In the genomic region with DNA sequence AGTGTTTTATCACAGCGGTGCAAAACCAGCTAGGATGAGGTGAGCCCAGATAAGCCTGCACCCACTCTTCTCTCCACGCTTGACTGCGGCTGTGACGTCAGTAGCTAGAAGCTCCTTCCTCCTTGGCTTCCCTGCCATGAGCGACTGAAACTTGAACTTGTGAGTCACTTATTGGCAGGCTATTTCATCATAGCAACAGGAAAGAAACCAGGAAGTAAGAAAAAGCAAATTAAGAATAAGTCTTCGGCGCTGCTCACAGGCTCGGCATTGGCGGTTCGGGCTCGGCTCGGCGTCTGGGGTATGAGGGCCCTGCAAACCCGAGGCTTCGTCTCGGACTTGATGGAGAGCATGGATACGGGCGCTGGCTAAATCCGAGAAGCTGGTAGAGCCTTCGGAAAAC, we compare ENCODE assay signal across 17 mouse cellular contexts.
DNase-seq lines count a peak whose midpoint lies in the region; ATAC-seq and TF ChIP-seq lines count a peak whose summit lies in the region.
"Had no signal": no experiment of that assay in that cellular context is flagged by ENCODE, and none has a peak within 500 bp of the region (broad histone marks: within the 10 kb centered on the region; RNA-seq: fewer than 3 reads in every experiment).

No protein-coding gene starts in this region.

- TF ChIP-seq RAD21 in CH12.LX (IDR thresholded peaks at IDR 0.05; ENCODE audit: low read depth, low read length) = no peak

- no peaks in the 10 kb centered on the region for H3K9me3 ChIP-seq in CH12.LX (replicated peaks; ENCODE audit: low read length)
- H3K9me3 ChIP-seq: heart, embryonic 10.5 days; neural tube, embryonic 12.5 days had no signal

- ATAC-seq in common myeloid progenitor, adult 5-6 weeks (replicated peaks; ENCODE audit: low read depth, poor library complexity, severe bottlenecking) = peak; percentile 40
- ATAC-seq in neutrophil, adult 5-6 weeks (ENCODE audit: extremely low read depth, insufficient number of reproducible peaks, low FRiP score, poor library complexity, severe bottlenecking) = 0 out of 2 replicates have a peak, but pooled peaks have one; percentile 2
- ATAC-seq: forebrain, embryonic 16.5 days had no signal

- peaks cover 34 to 48% of the 10 kb centered on the region in 2 experiments for H3K4me1 ChIP-seq in CH12.LX (ENCODE audit: control insufficient read depth in 1 of 2, insufficient read depth in 2 of 2)
- H3K4me1 ChIP-seq: heart, embryonic 10.5 days had no signal

- H3K27ac ChIP-seq in left cerebral cortex, adult 2 months = peak overlapping the region; percentile 70
- peak overlapping the region; percentile 97 for H3K27ac ChIP-seq in CH12.LX (ENCODE audit: insufficient read depth, low read depth)
- H3K27ac ChIP-seq: heart, embryonic 10.5 days; kidney, postnatal 0 days; neural tube, embryonic 12.5 days had no signal

- TF ChIP-seq CTCF in left cerebral cortex, adult 2 months (IDR thresholded peaks at IDR 0.05) = no peak
- TF ChIP-seq CTCF in CH12.LX (conservative IDR thresholded peaks at IDR 0.05 in 1 of 2, IDR thresholded peaks at IDR 0.05 in 1 of 2; ENCODE audit: low read depth in 2 of 2, low read length in 2 of 2) = no peak

- H3K36me3 ChIP-seq in CH12.LX (replicated peaks in 1 of 2; ENCODE audit: control insufficient read depth in 1 of 2, insufficient read depth in 1 of 2, low read length in 1 of 2) = no peaks in the 10 kb centered on the region
- H3K36me3 ChIP-seq: heart, embryonic 10.5 days; neural tube, embryonic 12.5 days had no signal

- H3K9ac ChIP-seq in CH12.LX (ENCODE audit: insufficient read depth, low read depth) = peak overlapping the region; percentile 88
- H3K9ac ChIP-seq: neural tube, embryonic 12.5 days had no signal

- peak; percentile 73 for TF ChIP-seq EP300 in CH12.LX (IDR thresholded peaks at IDR 0.05; ENCODE audit: low read length)

- dilution Hi-C loops in CH12.LX (cut with MboI; ENCODE audit: extremely low pct_ligation_motif_present, extremely low pct_unique_long_range_greater_than_20kb, low sequenced_read_pairs) = no loop called here

- in situ Hi-C loops in CH12.LX (cut with MboI; ENCODE audit: low pct_ligation_motif_present, low pct_unique_long_range_greater_than_20kb, low sequenced_read_pairs) = loop anchor here (10.0 to 25.0 kb wide), 2 partner anchors 62 to 335 kb away; partner anchors contain the start of gene Wdr60

- peak overlapping the region; percentile 53; the same call in 1 of the 2 replicates for H3K4me2 ChIP-seq in CH12.LX (ENCODE audit: insufficient read depth, low read depth, poor library complexity, severe bottlenecking)
- H3K4me2 ChIP-seq: neural tube, embryonic 12.5 days had no signal

- intact Hi-C loops in left cerebral cortex, adult 2 months (cut with DNase I) = loop anchor here (5.0 kb wide), 1 partner anchor 110 kb away; the partner anchor contains the start of gene Ptprn2

- H3K4me3 ChIP-seq in left cerebral cortex, adult 2 months = no peak overlapping the region
- peak overlapping the region; percentile 36 to 51 (median 50) for H3K4me3 ChIP-seq in CH12.LX (replicated peaks in 1 of 3; ENCODE audit: low read depth in 2 of 3, low read length in 2 of 3, poor library complexity in 1 of 3)
- H3K4me3 ChIP-seq: heart, embryonic 10.5 days; neural tube, embryonic 12.5 days had no signal

- no peaks in the 10 kb centered on the region for H3K79me2 ChIP-seq in CH12.LX (replicated peaks; ENCODE audit: control insufficient read depth, extremely low read depth, insufficient read depth, poor library complexity, severe bottlenecking)

- TF ChIP-seq POLR2A in CH12.LX (IDR thresholded peaks at IDR 0.05; ENCODE audit: low read depth, low read length) = peak; percentile 66

- DNase-seq in left cerebral cortex, adult 2 months (ENCODE audit: extremely low spot score in 1 of 2, low spot score in 2 of 2) = no peak
- DNase-seq in left cerebral cortex, adult 9 months (ENCODE audit: low spot score in 2 of 2) = no peak
- DNase-seq in CH12.LX (ENCODE audit: extremely low read depth) (peak; percentile 90), MN1 (ENCODE audit: low spot score) (no peak)
- DNase-seq in cerebellum, adult 11-12 months = no peak
- DNase-seq: adrenal gland, postnatal 25 days; cerebellum, adult 9-10 months; gastrocnemius, postnatal 36 days; kidney, adult 11 months; lung, postnatal 14 days; right cerebral cortex, postnatal 14 days had no signal

- H3K27me3 ChIP-seq in CH12.LX (replicated peaks) = no peaks in the 10 kb centered on the region
- H3K27me3 ChIP-seq: neural tube, embryonic 12.5 days had no signal

TF ChIP-seq in CH12.LX, 34 proteins besides CTCF, POLR2A, EP300 and RAD21:
- no peak for TF ChIP-seq RCOR1 (conservative IDR thresholded peaks at IDR 0.05; ENCODE audit: low read depth, low read length)
- no peak for TF ChIP-seq NRF1 (IDR thresholded peaks at IDR 0.05; ENCODE audit: low read depth, low read length)
- peak; percentile 76; the same call in 1 of the 2 replicates for TF ChIP-seq TBP (conservative IDR thresholded peaks at IDR 0.05; ENCODE audit: low read depth, low read length)
- peak; percentile 82 for TF ChIP-seq IRF4 (IDR thresholded peaks at IDR 0.05; ENCODE audit: low read depth, low read length)
- no peak for TF ChIP-seq POLR2AphosphoS2 (IDR thresholded peaks at IDR 0.05; ENCODE audit: low read depth, low read length)
- TF ChIP-seq ZKSCAN1 (IDR thresholded peaks at IDR 0.05; ENCODE audit: borderline replicate concordance, low read depth, low read length) = no peak
- peak; percentile 53 for TF ChIP-seq BHLHE40 (IDR thresholded peaks at IDR 0.05; ENCODE audit: low read depth, low read length)
- peak; percentile 37; the same call in 1 of the 2 replicates for TF ChIP-seq HCFC1 (IDR thresholded peaks at IDR 0.05; ENCODE audit: low read depth, low read length)
- TF ChIP-seq ZNF384 (IDR thresholded peaks at IDR 0.05; ENCODE audit: low read depth, low read length) = no peak
- no peak for TF ChIP-seq USF1 (IDR thresholded peaks at IDR 0.05; ENCODE audit: low read depth, low read length)
- peak; percentile 38; the same call in 1 of the 2 replicates for TF ChIP-seq SIN3A (IDR thresholded peaks at IDR 0.05; ENCODE audit: low read length)
- TF ChIP-seq MAX (IDR thresholded peaks at IDR 0.05; ENCODE audit: low read length) = no peak; the same call in 1 of the 2 replicates
- peak; percentile 62 for TF ChIP-seq GABPA (IDR thresholded peaks at IDR 0.05; ENCODE audit: insufficient replicate concordance, low read depth, low read length)
- TF ChIP-seq E2F4 (IDR thresholded peaks at IDR 0.05; ENCODE audit: insufficient replicate concordance, low read depth, low read length) = no peak
- TF ChIP-seq ZMIZ1 (IDR thresholded peaks at IDR 0.05; ENCODE audit: low read depth, low read length) = no peak
- peak; percentile 37; the same call in 1 of the 2 replicates for TF ChIP-seq JUND (conservative IDR thresholded peaks at IDR 0.05; ENCODE audit: low read depth, low read length)
- peak; percentile 88 for TF ChIP-seq ETS1 (conservative IDR thresholded peaks at IDR 0.05; ENCODE audit: low read depth, low read length)
- TF ChIP-seq ELF1 (IDR thresholded peaks at IDR 0.05; ENCODE audit: low read depth, low read length) = peak; percentile 89
- TF ChIP-seq USF2 (conservative IDR thresholded peaks at IDR 0.05; ENCODE audit: low read depth, low read length) = no peak
- peak; percentile 46; the same call in 1 of the 2 replicates for TF ChIP-seq NELFE (IDR thresholded peaks at IDR 0.05; ENCODE audit: low read depth, low read length)
- TF ChIP-seq CHD2 (IDR thresholded peaks at IDR 0.05; ENCODE audit: low read length) = no peak
- no peak for TF ChIP-seq MAFK (IDR thresholded peaks at IDR 0.05; ENCODE audit: insufficient replicate concordance, low read length)
- TF ChIP-seq TCF12 (IDR thresholded peaks at IDR 0.05; ENCODE audit: low read depth, low read length) = peak; percentile 52; the same call in 1 of the 2 replicates
- TF ChIP-seq SMC3 (IDR thresholded peaks at IDR 0.05; ENCODE audit: low read depth, low read length) = no peak
- no peak; the same call in 1 of the 2 replicates for TF ChIP-seq MEF2A (IDR thresholded peaks at IDR 0.05; ENCODE audit: borderline replicate concordance, low read depth, low read length)
- TF ChIP-seq ZC3H11A (IDR thresholded peaks at IDR 0.05; ENCODE audit: low read depth, low read length) = no peak
- peak; percentile 76 for TF ChIP-seq JUN (IDR thresholded peaks at IDR 0.05; ENCODE audit: insufficient read depth, low read depth, low read length)
- peak; percentile 37; the same call in 1 of the 2 replicates for TF ChIP-seq MYC (IDR thresholded peaks at IDR 0.05; ENCODE audit: low read depth, low read length)
- no peak for TF ChIP-seq MXI1 (IDR thresholded peaks at IDR 0.05; ENCODE audit: low read depth, low read length)
- no peak; the same call in 1 of the 2 replicates for TF ChIP-seq UBTF (IDR thresholded peaks at IDR 0.05; ENCODE audit: low read depth, low read length)
- 0 out of 2 replicates have a peak, but pooled peaks have one; percentile 9 for TF ChIP-seq MAZ (IDR thresholded peaks at IDR 0.05; ENCODE audit: low read depth, low read length)
